12 mouse cellular contexts compared by ENCODE assay signal in genomic region chr2:173622173-173622601, GRCm38 (mm10). TPM values are rescaled to one million over a fixed set of nuclear protein-coding genes. Genes with fewer than 3 reads are reported as not detected.
DNase-seq lines count a peak whose midpoint lies in the region; ATAC-seq and TF ChIP-seq lines count a peak whose summit lies in the region.
"Had no signal": no experiment of that assay in that cellular context is flagged by ENCODE, and none has a peak within 500 bp of the region (broad histone marks: within the 10 kb centered on the region; RNA-seq: fewer than 3 reads in every experiment).

No protein-coding gene starts in this region.

- H3K27me3 ChIP-seq in lung, embryonic 14.5 days (ENCODE audit: insufficient read depth, low read length), result no peaks in the 10 kb centered on the region
- no peaks in the 10 kb centered on the region for H3K27me3 ChIP-seq in limb, embryonic 15.5 days
- H3K27me3 ChIP-seq in liver, embryonic 11.5 days (replicated peaks; ENCODE audit: control insufficient read depth, insufficient read depth, low read length), result no peaks in the 10 kb centered on the region
- H3K27me3 ChIP-seq: heart, embryonic 15.5 days; liver, embryonic 15.5 days had no signal

- no peak overlapping the region for H3K4me3 ChIP-seq in lung, embryonic 14.5 days (ENCODE audit: low read depth, low read length)
- no peak overlapping the region for H3K4me3 ChIP-seq in lung, adult 2 months (replicated peaks; ENCODE audit: extremely low read depth, low read depth, low read length)
- H3K4me3 ChIP-seq in limb, embryonic 15.5 days, result no peak overlapping the region
- H3K4me3 ChIP-seq in liver, embryonic 11.5 days (ENCODE audit: low read depth, low read length), result no peak overlapping the region
- H3K4me3 ChIP-seq: heart, embryonic 15.5 days; liver, embryonic 15.5 days had no signal

- H3K4me2 ChIP-seq in lung, embryonic 14.5 days, result no peak overlapping the region
- no peak overlapping the region for H3K4me2 ChIP-seq in limb, embryonic 15.5 days
- H3K4me2 ChIP-seq in liver, embryonic 11.5 days, result no peak overlapping the region
- H3K4me2 ChIP-seq: heart, embryonic 15.5 days; liver, embryonic 15.5 days had no signal

- intact Hi-C loops in gastrocnemius, postnatal 36 days (cut with DNase I), result no loop called here

- no peaks in the 10 kb centered on the region for H3K4me1 ChIP-seq in lung, embryonic 14.5 days (ENCODE audit: insufficient read depth)
- no peaks in the 10 kb centered on the region for H3K4me1 ChIP-seq in lung, adult 2 months (ENCODE audit: control insufficient read depth, insufficient read depth, low read length)
- H3K4me1 ChIP-seq in limb, embryonic 15.5 days, result peaks cover 19% of the 10 kb centered on the region
- H3K4me1 ChIP-seq in liver, embryonic 11.5 days (replicated peaks; ENCODE audit: control insufficient read depth, insufficient read depth, low read length), result no peaks in the 10 kb centered on the region
- H3K4me1 ChIP-seq: liver, embryonic 15.5 days had no signal

- H3K9me3 ChIP-seq in lung, embryonic 14.5 days (ENCODE audit: low read depth, low read length), result no peaks in the 10 kb centered on the region
- no peaks in the 10 kb centered on the region for H3K9me3 ChIP-seq in limb, embryonic 15.5 days
- no peaks in the 10 kb centered on the region for H3K9me3 ChIP-seq in liver, embryonic 11.5 days (ENCODE audit: control insufficient read depth, low read length)
- H3K9me3 ChIP-seq: heart, embryonic 15.5 days; liver, embryonic 15.5 days had no signal

- no peak for TF ChIP-seq POLR2A in lung, adult 2 months (IDR thresholded peaks at IDR 0.05; ENCODE audit: borderline replicate concordance, extremely low read depth, low read depth, low read length)

- no peaks in the 10 kb centered on the region for H3K36me3 ChIP-seq in lung, embryonic 14.5 days (ENCODE audit: insufficient read depth)
- H3K36me3 ChIP-seq in limb, embryonic 15.5 days, result peaks cover 7% of the 10 kb centered on the region; the same call in 1 of the 2 replicates
- H3K36me3 ChIP-seq in liver, embryonic 11.5 days (ENCODE audit: control insufficient read depth, insufficient read depth, low read length), result 0 out of 2 replicates have a peak, but pooled peaks cover 2% of the 10 kb centered on the region
- H3K36me3 ChIP-seq: heart, embryonic 15.5 days; liver, embryonic 15.5 days had no signal

- DNase-seq in lung, embryonic 14.5 days, result peak; percentile 55
- no peak for DNase-seq in lung, adult 2 months
- peak; percentile 25 for DNase-seq in cerebellum, adult 9-11 months
- peak; percentile 54 to 63 for DNase-seq in gastrocnemius, postnatal 36 days
- DNase-seq in liver, embryonic 11.5 days (ENCODE audit: low spot score), result no peak
- DNase-seq in thymus, postnatal 36 days, result no peak
- DNase-seq in T-cell, adult 2 months (ENCODE audit: low spot score), result no peak

- H3K9ac ChIP-seq in lung, embryonic 14.5 days, result no peak overlapping the region
- no peak overlapping the region for H3K9ac ChIP-seq in limb, embryonic 15.5 days
- no peak overlapping the region for H3K9ac ChIP-seq in liver, embryonic 11.5 days (ENCODE audit: low read depth, low read length)
- H3K9ac ChIP-seq: heart, embryonic 15.5 days; liver, embryonic 15.5 days had no signal

- no peak for ATAC-seq in lung, embryonic 14.5 days (ENCODE audit: insufficient read depth)
- ATAC-seq in limb, embryonic 15.5 days (ENCODE audit: insufficient number of reproducible peaks, low FRiP score, low TSS enrichment, low read depth), result no peak
- ATAC-seq in liver, embryonic 11.5 days (replicated peaks; ENCODE audit: low FRiP score), result no peak

- 55% methylated on average over 7 of the region's 7 CpGs for WGBS in lung, embryonic 14.5 days
- 49% methylated on average over 7 of the region's 7 CpGs for WGBS in lung, adult 2 months
- 60% methylated on average over 7 of the region's 7 CpGs for WGBS in limb, embryonic 15.5 days
- 75% methylated on average over 7 of the region's 7 CpGs for WGBS in liver, embryonic 11.5 days

- TF ChIP-seq CTCF in lung, embryonic 14.5 days (IDR thresholded peaks at IDR 0.05; ENCODE audit: low read depth), result no peak
- TF ChIP-seq CTCF in lung, adult 2 months (IDR thresholded peaks at IDR 0.05; ENCODE audit: insufficient read depth, low read length), result no peak

- H3K27ac ChIP-seq in lung, embryonic 14.5 days (ENCODE audit: low read depth), result no peak overlapping the region
- H3K27ac ChIP-seq in limb, embryonic 15.5 days, result 0 out of 2 replicates have a peak overlapping the region, but pooled peaks have one; percentile 11
- no peak overlapping the region for H3K27ac ChIP-seq in liver, embryonic 11.5 days (ENCODE audit: low read depth, low read length)
- H3K27ac ChIP-seq: heart, embryonic 15.5 days; liver, embryonic 15.5 days had no signal

RNA-seq across cellular contexts. Expression of gene Rab22a, which starts 37.4 kb away (rescaled TPM):
- 34.1 and 34.7 TPM in 2 replicates for polyA plus RNA-seq in lung, embryonic 14.5 days (2014; fragmentation: Nextera tagmentation; extraction: Ambion mirVana)
- 27.3 and 51.1 TPM in 2 replicates for polyA plus RNA-seq in lung, adult 2 months (2012; rRNA removed)
- total RNA-seq in gastrocnemius, postnatal 36 days (2021), result 10 to 100 TPM; 25.0 TPM
- 43.0 and 45.5 TPM in 2 replicates for polyA plus RNA-seq in limb, embryonic 15.5 days (2015; fragmentation: Nextera tagmentation; extraction: Ambion mirVana)
- polyA plus RNA-seq in liver, embryonic 11.5 days (2014; fragmentation: Nextera tagmentation; extraction: Ambion mirVana), result 26.7 and 26.8 TPM in 2 replicates

RNA-seq across cellular contexts. Expression of gene Ankrd60, which starts 44.0 kb away (rescaled TPM):
- polyA plus RNA-seq in lung, embryonic 14.5 days (2014; fragmentation: Nextera tagmentation; extraction: Ambion mirVana), result not detected in 2 replicates
- polyA plus RNA-seq in lung, adult 2 months (2012; rRNA removed), result not detected in 2 replicates
- not detected for total RNA-seq in gastrocnemius, postnatal 36 days (2021)
- polyA plus RNA-seq in limb, embryonic 15.5 days (2015; fragmentation: Nextera tagmentation; extraction: Ambion mirVana), result not detected in 2 replicates
- not detected in 2 replicates for polyA plus RNA-seq in liver, embryonic 11.5 days (2014; fragmentation: Nextera tagmentation; extraction: Ambion mirVana)
- polyA plus RNA-seq: heart, embryonic 15.5 days; large intestine, adult 2 months; liver, embryonic 15.5 days; neural tube, embryonic 14.5 days had no signal

Comparison
In these comparisons a context has a peak if more than half of its experiments do, and no peak if none do; other contexts are left out.
1. DNase-seq: peak in lung, embryonic 14.5 days (single experiment), cerebellum, adult 9-11 months (single experiment) and gastrocnemius, postnatal 36 days (2 of 2); none in lung, adult 2 months (single experiment), liver, embryonic 11.5 days (single experiment), thymus, postnatal 36 days (0 of 2) and T-cell, adult 2 months (single experiment).